Comparison of ENCODE assay signal across 9 mouse cellular contexts in the genomic region with DNA sequence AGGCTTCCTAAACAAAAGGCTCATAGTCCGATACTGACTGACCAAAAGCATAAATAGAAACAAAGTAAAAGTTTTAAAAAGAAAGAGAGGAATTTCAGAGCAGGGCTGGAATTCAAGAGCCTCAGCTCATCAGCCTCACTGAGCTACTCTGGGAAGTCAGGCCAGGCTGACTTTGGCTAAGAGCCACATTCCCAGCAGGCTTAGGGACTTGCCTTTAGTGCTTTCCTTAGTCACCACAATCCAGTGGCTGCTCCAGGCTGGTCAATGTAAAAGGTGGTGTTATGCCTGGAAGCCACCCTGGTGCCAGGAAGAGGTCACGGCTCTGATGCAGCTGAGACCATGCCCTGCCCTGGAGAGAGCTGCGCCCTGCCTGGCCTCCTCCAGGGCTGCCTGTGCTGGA. TPM values are rescaled to one million over a fixed set of nuclear protein-coding genes. Genes with fewer than 3 reads are reported as not detected.
DNase-seq lines count a peak whose midpoint lies in the region; ATAC-seq lines count a peak whose summit lies in the region.
"Had no signal": no experiment of that assay in that cellular context is flagged by ENCODE, and none has a peak within 500 bp of the region (broad histone marks: within the 10 kb centered on the region; RNA-seq: fewer than 3 reads in every experiment).

No protein-coding gene starts in this region.

- DNase-seq in frontal cortex, postnatal 14 days (ENCODE audit: low spot score in 2 of 2), result no peak
- peak; percentile 70 for DNase-seq in layer of hippocampus, adult 9-11 months
- DNase-seq in layer of hippocampus, adult 9-10 months (ENCODE audit: low spot score), result no peak
- peak; percentile 88 to 91 for DNase-seq in cerebellum, postnatal 10 days
- DNase-seq in right cerebral cortex, postnatal 10 days (ENCODE audit: low spot score in 2 of 2), result peak; percentile 75 to 76
- DNase-seq in spleen, postnatal 14 days (ENCODE audit: low spot score in 2 of 2), result no peak

- ATAC-seq in frontal cortex, adult (ENCODE audit: low TSS enrichment), result peak; percentile 76
- no peak for ATAC-seq in erythroblast, adult 5-6 weeks (replicated peaks; ENCODE audit: low FRiP score, poor library complexity, severe bottlenecking)

RNA-seq across cellular contexts. Expression of a gene that starts 3.2 kb away (rescaled TPM):
- not detected in 2 replicates for total RNA-seq in erythroblast, adult 5-6 weeks (2015; ENCODE audit: low replicate concordance)
- not detected in 2 replicates for total RNA-seq in erythroblast, adult 5-6 weeks (2017; ENCODE audit: low replicate concordance)
- total RNA-seq: gastrocnemius, adult 8-10 months had no signal

RNA-seq across cellular contexts. Expression of a gene that starts 8.6 kb away (rescaled TPM):
- total RNA-seq in erythroblast, adult 5-6 weeks (2015; ENCODE audit: low replicate concordance), result 2.5 TPM in 1 of 2 replicates, not detected in the other
- 1.0 TPM in 1 of 2 replicates, not detected in the other for total RNA-seq in erythroblast, adult 5-6 weeks (2017; ENCODE audit: low replicate concordance)

RNA-seq across cellular contexts. Expression of a gene that starts 14.2 kb away (rescaled TPM):
- total RNA-seq in erythroblast, adult 5-6 weeks (2015; ENCODE audit: low replicate concordance), result not detected in 2 replicates
- total RNA-seq in erythroblast, adult 5-6 weeks (2017; ENCODE audit: low replicate concordance), result not detected in 2 replicates

RNA-seq across cellular contexts. Expression of a gene that starts 30.9 kb away (rescaled TPM):
- total RNA-seq in erythroblast, adult 5-6 weeks (2015; ENCODE audit: low replicate concordance), result not detected in 2 replicates
- not detected in 2 replicates for total RNA-seq in erythroblast, adult 5-6 weeks (2017; ENCODE audit: low replicate concordance)

Comparison
In these comparisons a context has a peak if more than half of its experiments do, and no peak if none do; other contexts are left out.
1. DNase-seq: peak in layer of hippocampus, adult 9-11 months (single experiment), cerebellum, postnatal 10 days (2 of 2) and right cerebral cortex, postnatal 10 days (2 of 2); none in frontal cortex, postnatal 14 days (0 of 2), layer of hippocampus, adult 9-10 months (single experiment) and spleen, postnatal 14 days (0 of 2).